Mouse (Mus musculus) induced T-regulatory cell, adult 2 months (primary cell): Measurements from ENCODE around the gene Strap.

Experiments
- DNase-seq: peaks from one replicate; pipeline ENCODE4 v3.0.0-alpha.2; 2012; ENCODE audit warnings: low read depth

The Strap gene

GRCm38 (mm10) chr6:137723898-137724297, 11.0 kb upstream of the Strap start:
- DNase-seq, result peak; percentile 75

GRCm38 (mm10) chr6:137734460-137734845, 425 bp upstream of the Strap start:
- no peak for DNase-seq

- no peak for DNase-seq
These were observed 877 bp downstream of the Strap start for GRCm38 (mm10) chr6:137735671-137736238.

- DNase-seq, result no peak
These were observed 6.1 kb downstream of the Strap start for GRCm38 (mm10) chr6:137740972-137741371.

GRCm38 (mm10) chr6:137744700-137745099, 9.8 kb downstream of the Strap start:
- no peak for DNase-seq

- DNase-seq, result peak; percentile 65
These were observed 12.5 kb downstream of the Strap start for GRCm38 (mm10) chr6:137747174-137747928.

- no peak for DNase-seq
These were observed 16.8 kb downstream of the Strap start for GRCm38 (mm10) chr6:137751551-137752274.

GRCm38 (mm10) chr6:137752275-137752655, 17.4 kb downstream of the Strap start:
- DNase-seq, result no peak

- DNase-seq, result peak; percentile 94
These were observed 19.4 kb downstream of the Strap start, which contains the start of gene Dera for GRCm38 (mm10) chr6:137754056-137754856. Gene Dera (plus strand): TSS chr6:137754546.

- no peak for DNase-seq
These were observed 20.0 kb downstream of the Strap start for GRCm38 (mm10) chr6:137754857-137755232.

GRCm38 (mm10) chr6:137756310-137756709, 21.4 kb downstream of the Strap start:
- peak; percentile 61 for DNase-seq

GRCm38 (mm10) chr6:137757891-137758290, 23.0 kb downstream of the Strap start:
- no peak for DNase-seq

- DNase-seq, result no peak
These were observed 24.8 kb downstream of the Strap start for GRCm38 (mm10) chr6:137759681-137760080.

GRCm38 (mm10) chr6:137760966-137761365, 26.1 kb downstream of the Strap start:
- no peak for DNase-seq

GRCm38 (mm10) chr6:137764572-137765210, 29.8 kb downstream of the Strap start:
- no peak for DNase-seq

- no peak for DNase-seq
These were observed 31.3 kb downstream of the Strap start for GRCm38 (mm10) chr6:137766177-137766576.

GRCm38 (mm10) chr6:137771621-137772250, 36.9 kb downstream of the Strap start:
- no peak for DNase-seq

GRCm38 (mm10) chr6:137772918-137773636, 38.2 kb downstream of the Strap start:
- DNase-seq, result no peak

- no peak for DNase-seq
These were observed 38.8 kb downstream of the Strap start for GRCm38 (mm10) chr6:137773637-137774028.

- DNase-seq, result no peak
These were observed 39.3 kb downstream of the Strap start for GRCm38 (mm10) chr6:137774166-137774565.

- DNase-seq, result no peak
These were observed 40.3 kb downstream of the Strap start for GRCm38 (mm10) chr6:137775159-137775558.
